Mouse (Mus musculus) thymus, postnatal 25 days (tissue): ENCODE measurements at regions not wholly inside any gene's neighbourhood (a gene's known extent, or its start where the extent isn't known, plus 50 kb on each side); places are given as distances from the start of the nearest gene placed in this dataset.
"Not testable (repeated sequence)": the region's sequence is repeated elsewhere in the genome, so short reads cannot be mapped to it uniquely, and the experiment has no call there.

ENCODE experiments used
- DNase-seq: peaks from one replicate; pipeline ENCODE4 v3.0.0; 2022

GRCm38 (mm10) chr1:143286274-143286967 is 354.0 kb upstream of the B3galt2 start:
- no peak for DNase-seq

GRCm38 (mm10) chr1:143287448-143287847 is 353.0 kb upstream of the B3galt2 start:
- DNase-seq, result no peak

- no peak for DNase-seq
These were observed 343.9 kb upstream of the B3galt2 start for GRCm38 (mm10) chr1:143296555-143296954.

- no peak for DNase-seq
These were observed 333.1 kb upstream of the B3galt2 start for GRCm38 (mm10) chr1:143307379-143307778.

- DNase-seq, result no peak
These were observed 322.1 kb upstream of the B3galt2 start for GRCm38 (mm10) chr1:143318381-143318780.

- no peak for DNase-seq
These were observed 320.9 kb upstream of the B3galt2 start for GRCm38 (mm10) chr1:143319568-143319967.

GRCm38 (mm10) chr1:143351388-143351787 is 289.1 kb upstream of the B3galt2 start:
- no peak for DNase-seq

GRCm38 (mm10) chr1:143360256-143360655 is 280.2 kb upstream of the B3galt2 start:
- not testable (repeated sequence) for DNase-seq

- DNase-seq, result no peak
These were observed 248.6 kb upstream of the B3galt2 start for GRCm38 (mm10) chr1:143391851-143392250.
